Mouse (Mus musculus) gastrocnemius, postnatal 4 days (tissue): ENCODE measurements around the gene Mycbp2. TPM values are rescaled to one million over a fixed set of nuclear protein-coding genes. Genes with fewer than 3 reads are reported as not detected.
A peak's percentile ranks its signal among the peaks of the same experiment; 100 is the strongest.

Source experiments
- DNase-seq, 2 experiments: peaks; one replicate each; pipeline ENCODE4 v3.0.0; 2021 to 2022; ENCODE audit warnings: low spot score in 2 of 2, mixed read lengths in 2 of 2
- long read RNA-seq, 2 experiments: library from polyadenylated mRNA; stranded (forward); transcript quantifications; one replicate each; pipeline ENCODE4 v2.0.0; 2021
- total RNA-seq, 2 experiments: library from RNA; stranded (reverse); gene quantifications; 2 replicates each; pipeline ENCODE4 v1.2.3; 2021

Gene Mycbp2
- 10 to 100 TPM; 29.1 to 32.1 TPM for total RNA-seq
- long read RNA-seq, experiment 1, partial matches to known transcripts = 2 of 3 reads
- long read RNA-seq, experiment 1, other reads (novel, unspliced or antisense) = 1 of 3 reads
- long read RNA-seq, experiment 2, partial matches to known transcripts = 3 of 4 reads
- long read RNA-seq, experiment 2, other reads (novel, unspliced or antisense) = 1 of 4 reads

DNA sequence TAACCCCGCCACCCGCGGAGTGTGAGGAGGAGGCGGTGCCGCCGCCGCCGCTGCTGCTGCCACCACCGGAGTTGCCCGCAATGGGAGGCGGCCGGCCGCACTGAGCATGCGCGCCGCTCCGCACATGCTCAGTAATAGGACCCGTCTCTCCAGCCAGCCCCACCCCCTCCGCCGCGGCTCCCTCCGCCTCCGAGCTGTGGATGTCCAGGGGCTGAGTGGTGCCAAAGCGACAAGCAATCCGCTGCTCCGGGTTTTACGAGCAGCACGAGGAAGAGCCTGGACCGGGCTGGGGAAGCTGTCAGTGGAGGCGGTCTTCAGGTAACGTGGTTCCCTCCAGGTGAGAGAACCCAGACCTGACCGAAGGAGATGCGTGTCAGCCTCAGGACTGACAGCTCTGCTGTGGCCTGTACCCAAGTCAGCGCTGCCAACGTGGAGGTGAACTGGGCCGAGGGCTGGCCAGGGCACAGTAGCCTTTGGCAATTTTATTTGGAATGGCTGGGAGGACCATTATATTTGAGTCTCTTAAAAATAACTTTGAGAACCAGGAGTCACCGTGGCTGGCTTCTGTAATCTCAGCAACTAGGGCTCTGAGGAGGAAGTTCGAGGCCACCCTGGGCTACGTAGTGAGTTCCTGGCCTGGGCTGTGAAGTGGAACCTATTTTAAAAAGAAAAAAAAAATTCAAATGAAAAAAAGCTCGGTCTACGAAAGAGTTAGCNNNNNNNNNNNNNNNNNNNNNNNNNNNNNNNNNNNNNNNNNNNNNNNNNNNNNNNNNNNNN lies at the start of gene Mycbp2:
Gene Mycbp2, minus strand, starts transcription at position 86 of the 777 bp plus-strand sequence.
- DNase-seq = peak; percentile 97

DNA sequence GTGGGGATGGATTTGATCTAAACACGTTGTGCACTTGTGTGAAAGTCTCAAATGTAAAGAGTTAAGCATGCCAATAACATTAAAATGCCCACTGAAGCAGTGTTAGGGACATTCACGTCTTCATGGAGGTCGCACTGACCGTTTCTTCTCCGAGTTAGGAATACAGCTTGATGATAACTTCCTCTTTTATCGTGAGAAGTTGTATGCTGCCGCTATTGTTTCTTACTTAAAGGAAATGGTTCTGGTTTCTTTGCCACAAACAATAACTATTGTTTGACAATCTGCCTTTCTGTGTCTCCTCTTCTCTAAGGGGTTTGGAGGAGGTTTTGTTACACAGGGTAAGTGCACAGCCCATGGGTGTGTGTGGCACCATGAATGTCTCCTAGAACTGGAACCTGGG lies 45.8 kb upstream of the Mycbp2 start:
- DNase-seq = no peak

DNA sequence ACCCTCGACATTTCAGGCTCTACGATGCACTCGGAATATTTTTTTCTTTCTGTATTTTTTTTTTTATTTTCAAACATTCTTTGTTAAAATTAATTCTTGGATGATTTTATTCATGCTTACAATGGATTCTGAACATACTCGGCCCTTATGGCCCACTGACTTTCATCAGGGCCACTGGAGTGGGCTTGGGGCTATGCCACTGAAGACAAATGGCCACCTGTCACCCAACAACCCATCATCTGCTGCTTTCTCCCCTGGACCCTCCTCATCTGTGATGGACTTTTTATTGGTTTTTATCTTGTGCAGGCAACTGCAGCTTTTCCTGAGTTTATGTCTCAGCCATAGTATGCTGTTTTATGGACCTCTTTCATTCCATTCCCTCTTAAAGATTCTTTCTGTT lies 40.8 kb upstream of the Mycbp2 start:
- no peak for DNase-seq

DNA sequence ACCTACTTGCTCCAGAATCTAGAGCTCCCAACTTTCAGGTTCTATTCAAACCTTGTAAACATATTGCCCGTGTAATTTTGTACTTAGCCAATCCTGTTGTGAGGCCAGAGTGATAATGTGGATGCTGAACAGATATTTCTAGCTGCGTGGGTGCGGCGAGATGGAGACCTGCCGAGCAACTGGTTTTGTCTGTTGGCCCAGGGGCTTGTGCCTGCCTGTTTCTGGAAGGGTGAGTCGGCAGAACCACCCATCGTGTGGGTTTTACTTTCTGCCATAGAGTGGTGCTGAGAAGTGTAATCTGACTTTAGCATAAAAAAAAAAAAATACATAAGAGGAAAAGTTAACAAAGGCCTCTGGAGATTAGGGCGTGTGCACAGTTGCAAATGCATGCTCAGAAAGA lies 40.3 kb upstream of the Mycbp2 start:
- no peak for DNase-seq

DNA sequence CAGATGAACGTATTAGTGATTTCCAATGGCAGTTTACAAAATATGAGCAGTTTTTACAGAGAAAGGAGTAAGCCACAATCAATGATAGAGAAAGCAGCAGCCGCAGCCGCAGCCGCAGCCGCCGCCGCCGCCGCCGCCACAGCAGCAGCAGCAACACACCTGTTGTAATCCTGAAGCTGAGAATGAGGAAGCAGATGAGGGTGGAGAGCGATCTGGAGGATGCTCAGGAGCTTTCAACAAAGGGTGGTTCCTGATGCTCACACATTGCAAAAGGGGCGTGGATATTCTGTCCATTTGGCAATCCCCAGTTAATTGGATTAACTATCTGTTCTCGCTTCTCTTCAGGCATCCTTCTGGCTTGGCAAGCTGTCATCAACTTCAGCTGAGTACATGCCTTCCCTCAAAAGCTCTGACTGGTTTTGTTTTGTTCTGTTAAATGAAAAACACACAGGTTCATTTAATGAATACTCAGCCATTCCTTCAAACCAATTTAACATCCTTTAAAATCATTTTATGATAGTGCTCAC lies 38.5 kb upstream of the Mycbp2 start:
- no peak for DNase-seq

DNA sequence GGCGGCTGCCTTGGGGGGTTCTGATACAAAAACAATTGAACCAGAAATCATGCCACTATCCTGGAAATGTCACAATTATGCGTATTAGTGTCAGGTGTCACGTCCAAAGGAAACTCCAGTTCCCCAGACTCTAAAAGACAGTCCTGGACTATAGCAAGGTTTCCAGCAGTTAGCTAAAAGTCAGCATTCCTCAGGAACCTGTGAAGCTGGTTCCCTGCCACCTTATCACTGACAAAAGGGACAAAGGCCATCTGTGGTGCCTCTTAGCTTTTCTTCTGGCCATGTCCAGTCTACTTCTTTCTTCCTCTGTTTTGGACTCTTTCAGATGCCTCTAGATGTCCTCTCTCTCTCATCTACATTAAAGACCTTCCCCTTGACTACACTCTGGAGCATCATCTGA lies 32.1 kb upstream of the Mycbp2 start:
- DNase-seq = no peak

DNA sequence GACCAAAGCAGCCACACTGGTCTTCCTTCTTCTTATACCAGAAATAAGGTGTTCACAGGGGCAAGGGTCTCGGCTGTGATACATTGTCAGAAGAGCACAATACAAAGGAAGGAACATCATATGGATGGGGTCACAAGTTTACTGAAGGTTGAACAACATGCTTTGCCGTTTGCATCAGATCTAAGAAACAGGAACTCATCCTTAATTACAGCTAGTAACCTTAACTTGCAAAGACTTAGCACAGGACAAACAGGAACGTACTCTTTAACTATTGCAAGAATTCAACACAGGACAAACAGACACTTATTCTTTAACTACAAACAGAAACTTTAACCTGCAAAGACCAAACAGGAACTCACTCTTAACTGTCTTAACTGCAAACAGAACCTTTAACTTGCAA lies 30.2 kb upstream of the Mycbp2 start:
- no peak for DNase-seq

DNA sequence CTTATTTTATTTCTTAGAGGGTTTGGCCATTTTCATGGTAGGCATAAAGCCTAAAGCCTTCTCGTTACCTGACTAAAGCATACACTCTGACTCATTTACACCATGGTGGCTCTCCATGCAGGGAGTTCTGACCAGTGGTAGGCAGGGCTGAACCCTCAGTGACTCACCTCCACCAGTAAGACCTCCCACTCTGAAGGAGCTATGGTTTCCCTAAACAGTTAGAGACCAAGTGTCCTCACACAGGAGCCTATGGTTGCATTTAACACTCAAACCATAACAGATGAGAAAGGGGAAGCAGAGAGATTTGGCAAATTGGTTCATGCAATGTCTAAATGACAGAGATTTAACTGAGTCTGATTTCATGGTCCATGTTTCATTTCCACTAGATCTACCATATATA lies 28.9 kb upstream of the Mycbp2 start:
- no peak for DNase-seq

DNA sequence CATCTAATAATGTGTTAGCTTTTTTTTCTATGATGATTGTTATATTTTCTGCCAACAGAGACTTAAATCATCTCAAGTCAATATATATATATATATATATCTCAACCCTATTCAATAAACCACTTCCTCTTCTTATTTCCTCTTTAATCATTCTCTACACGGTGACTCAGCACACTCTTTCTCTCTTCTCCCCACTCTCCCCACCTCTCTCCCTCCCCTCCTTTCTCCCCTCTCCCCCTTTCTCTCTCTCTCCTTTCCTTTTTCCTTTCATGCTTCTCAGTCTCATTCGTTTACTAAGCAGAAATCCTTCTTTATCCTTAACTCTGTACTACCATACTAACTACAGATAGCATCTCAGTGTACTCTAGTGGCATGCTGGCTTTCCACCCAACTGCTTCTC lies 16.6 kb upstream of the Mycbp2 start:
- no peak for DNase-seq

DNA sequence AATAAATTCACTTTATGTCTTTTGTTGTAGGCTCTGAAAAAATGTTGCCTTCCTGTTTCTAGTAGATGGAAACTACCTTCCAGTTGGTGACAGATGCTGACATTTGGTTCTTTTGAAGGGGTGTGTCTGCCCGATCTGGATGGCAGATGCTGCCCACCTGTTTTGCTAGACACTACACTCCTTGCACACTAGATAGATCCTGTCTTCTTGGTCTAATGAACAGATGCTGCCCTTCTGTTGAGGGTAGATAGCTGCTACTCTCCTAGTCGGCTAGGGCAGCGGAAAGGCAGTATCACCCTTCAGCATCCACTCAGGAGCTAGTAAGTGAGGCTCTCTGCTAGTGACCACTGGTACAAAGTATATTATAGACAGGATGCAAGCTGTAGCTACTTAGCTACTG lies 9.5 kb upstream of the Mycbp2 start:
- no peak for DNase-seq

DNA sequence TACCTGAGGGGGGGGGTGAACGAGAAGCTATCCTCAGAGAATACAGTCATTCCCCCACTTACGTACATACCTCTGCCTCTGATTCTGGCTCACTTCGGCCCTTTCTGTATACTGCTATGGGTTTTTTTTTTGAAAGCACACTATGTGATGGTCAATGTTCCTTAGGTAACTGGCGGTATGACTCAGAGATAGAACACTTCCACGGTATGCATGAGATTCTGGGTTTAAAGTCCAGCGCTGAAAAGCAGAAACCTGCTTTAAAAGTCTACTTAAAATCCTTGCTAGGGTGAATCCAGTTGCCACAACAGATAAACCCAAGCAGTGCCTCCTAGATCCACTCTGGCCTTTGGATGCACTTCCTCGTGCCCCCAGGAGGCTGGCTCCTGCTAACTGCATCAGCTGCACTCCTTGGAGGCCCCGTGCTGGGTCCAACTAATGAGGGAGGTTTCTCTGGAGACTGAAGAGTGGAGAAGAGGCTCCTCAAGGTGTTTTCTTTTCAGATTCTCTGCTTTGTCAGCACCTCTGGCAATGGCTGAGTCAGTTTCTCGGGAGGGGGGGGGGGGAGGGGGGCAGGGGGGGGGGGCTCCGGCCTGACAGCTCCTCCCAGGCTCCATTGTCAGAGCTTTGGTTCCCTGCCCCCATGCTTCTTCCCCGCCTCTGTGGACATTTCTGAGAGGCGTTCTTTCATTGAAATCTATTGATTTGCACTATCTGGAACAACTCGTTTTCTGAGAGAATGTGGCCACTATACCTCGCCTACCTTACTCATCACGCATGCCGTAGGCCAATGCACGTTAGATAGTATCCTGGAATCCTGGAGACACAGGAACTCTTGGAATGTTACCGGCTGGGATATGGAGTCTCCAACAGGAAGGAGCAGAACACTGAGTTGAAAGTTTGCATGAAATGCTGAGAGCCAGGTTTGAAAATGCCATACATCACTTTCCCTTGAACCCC lies 8.1 kb upstream of the Mycbp2 start:
- DNase-seq = no peak

DNA sequence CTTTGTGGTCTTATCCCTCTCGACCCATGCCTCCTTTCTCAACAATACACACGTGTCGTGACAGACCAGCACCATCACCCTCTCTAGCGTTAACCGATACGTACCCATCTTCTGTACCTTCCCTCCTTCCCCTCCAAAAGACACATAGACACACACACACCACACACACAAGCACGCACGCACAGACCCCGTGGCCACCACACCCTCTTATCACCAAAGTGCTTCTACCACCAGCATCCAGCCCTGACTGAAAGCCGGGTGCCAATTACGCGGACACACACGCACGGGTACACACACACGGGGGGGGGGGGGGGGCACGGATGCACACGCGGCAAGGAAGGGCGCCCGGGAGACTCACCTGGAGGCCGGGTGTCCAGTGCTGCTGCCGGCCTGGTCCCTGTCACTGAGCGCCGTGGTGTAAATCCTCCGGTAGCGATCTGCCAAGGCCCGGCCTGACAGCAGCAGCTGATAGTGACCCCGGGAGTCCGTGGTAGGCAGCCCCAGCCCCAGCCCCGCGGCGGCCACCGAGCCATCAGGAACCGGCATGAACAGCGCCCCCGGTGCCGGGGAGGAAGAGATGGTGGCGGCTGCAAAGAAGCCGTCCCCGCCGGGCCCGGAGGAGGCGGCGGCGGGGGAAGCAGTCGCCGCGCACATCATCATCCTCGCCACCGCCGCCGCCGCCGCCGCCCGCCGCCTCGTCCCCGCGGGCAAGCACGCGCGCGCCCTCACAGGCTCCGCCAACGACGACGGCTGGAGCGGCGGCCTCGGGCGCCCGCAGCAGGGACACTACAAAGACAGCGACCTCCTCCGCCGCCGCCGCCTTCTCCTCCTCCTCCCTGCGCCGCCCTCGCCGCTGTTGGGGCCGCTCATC lies 521 bp downstream of the Mycbp2 start:
- peak; percentile 53 to 70 for DNase-seq

DNA sequence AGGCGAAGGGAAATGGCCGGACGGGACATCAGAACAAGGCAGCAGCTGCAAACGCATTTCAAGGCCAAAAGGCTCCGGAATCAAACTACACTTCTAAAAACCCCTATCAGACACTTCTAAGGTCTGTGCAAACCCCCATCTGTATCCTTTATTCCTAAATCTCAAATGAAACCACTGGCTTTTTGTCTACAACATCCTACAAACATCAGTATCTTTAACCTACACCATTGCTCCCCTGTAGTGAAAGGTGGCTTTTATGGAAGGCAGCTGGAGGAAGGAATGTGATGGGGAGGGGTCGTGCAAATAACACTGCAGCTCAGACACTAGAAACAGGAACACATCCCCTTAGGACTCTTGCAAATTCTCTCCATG lies 1.1 kb downstream of the Mycbp2 start:
- DNase-seq = no peak

DNA sequence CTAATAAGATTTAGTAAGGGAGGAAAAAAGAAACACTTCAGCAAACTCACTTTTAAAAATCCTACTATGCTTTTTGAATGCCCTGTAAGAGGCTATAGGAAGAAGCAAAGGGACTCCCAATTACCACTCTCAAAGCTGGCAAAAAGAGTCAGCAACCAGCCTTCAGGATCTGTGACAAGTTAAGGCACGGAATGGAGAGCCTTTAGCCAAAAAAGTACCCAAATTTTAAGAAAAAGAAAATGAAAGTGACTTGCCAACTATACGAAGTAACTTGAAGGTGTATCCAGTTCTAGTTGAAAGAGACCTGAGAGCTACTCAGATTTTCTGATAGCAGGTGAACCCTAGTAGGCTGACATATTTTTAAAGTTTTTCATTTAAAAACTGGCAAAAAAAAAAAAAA lies 1.6 kb downstream of the Mycbp2 start:
- DNase-seq = no peak

DNA sequence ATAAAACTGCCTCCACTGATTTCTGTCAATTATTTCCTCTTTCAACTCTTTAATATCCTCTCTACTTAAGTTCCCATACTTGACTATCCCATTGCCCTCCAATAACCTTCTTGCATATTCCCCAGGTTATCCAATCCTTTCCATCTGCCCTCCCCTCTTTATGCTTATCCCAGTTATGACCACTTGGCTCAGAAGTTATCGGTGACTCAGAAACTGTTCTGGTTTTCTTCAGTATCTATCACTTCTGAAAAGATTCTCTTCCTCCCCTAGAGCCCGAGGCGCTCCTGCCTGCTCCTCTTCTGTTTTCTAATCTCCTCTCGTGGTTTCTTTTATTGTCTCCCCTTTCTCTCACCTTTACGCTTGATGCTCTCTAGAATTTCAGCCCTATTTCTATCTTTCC lies 2.8 kb downstream of the Mycbp2 start:
- no peak for DNase-seq

DNA sequence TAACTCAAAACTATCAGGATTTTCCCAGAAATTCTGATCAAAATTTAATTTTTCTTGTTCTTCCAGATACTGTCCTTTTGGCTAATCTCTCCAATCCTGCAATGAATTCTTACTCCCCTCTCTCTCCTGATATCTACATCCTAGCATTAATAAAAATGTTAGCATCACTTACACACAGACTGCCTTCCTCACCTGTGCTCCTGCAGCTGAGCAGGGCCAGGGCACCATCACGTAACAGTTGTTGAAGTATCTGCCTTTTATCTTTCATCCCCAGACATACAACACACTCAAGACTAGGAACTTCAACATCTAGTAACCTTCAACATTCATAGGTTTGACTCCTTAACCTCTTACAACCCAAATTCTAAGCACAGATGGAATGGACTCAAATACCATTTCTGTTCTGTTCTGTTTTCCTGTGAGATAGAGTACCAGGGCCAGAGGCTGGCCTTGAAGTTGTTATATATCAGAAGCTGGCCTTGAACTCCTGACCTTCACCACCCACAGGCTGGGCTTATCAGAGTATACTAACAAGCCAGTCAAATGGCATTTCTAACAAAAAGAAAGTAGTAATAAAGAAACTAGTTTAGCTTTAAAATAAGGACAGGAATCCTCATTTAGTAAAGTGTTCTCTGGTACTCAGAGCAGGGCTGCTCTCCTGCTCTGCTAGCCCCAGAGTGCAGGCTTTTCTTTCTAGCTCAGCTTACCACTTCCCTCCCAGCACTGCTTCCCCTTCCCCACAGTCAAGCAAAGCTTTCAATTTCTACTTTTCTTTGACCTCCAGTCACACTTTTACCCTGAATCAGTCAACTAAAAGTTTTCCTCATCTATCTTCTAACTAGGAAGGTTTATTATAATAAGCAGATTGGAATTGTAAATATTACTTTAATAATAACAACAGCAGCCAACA lies 5.0 kb downstream of the Mycbp2 start:
- no peak for DNase-seq

DNA sequence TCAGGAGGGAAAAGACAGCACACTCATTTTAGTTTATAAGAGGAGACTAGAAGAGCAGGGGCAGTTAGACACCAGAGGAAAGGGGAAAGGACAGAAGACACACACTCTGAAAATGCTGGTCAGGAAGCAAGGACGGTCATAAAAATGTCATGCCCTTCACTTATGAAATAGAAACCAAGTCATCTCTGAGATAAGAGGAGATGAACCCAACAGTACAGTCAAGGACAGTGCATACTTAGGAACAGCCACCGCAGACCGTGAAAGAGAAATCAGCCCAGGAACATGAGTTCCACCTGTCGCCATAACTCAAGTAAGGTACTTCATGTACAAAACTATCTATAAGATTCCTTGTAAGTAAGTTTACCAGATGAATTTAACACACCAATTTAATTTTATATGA lies 33.7 kb downstream of the Mycbp2 start:
- no peak for DNase-seq

DNA sequence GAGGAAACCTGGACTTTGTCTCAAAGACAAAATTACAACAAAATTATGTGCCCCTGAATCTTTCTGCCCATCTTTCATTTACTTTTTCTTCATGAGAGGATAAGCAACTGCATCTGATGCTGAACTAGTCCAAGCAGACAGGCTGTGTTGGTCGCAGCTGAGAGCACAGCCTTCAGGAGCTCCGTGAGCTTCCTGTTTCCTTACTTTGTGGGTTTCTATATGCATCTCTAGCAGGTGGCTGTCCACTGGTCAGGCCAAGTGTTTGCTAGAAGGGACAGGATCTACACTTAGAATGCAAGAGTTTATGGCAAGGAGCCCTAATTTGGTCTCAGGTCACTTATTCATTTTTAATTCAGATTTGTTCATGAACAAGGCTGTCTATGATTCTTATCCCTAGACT lies 50.4 kb downstream of the Mycbp2 start:
- no peak for DNase-seq

DNA sequence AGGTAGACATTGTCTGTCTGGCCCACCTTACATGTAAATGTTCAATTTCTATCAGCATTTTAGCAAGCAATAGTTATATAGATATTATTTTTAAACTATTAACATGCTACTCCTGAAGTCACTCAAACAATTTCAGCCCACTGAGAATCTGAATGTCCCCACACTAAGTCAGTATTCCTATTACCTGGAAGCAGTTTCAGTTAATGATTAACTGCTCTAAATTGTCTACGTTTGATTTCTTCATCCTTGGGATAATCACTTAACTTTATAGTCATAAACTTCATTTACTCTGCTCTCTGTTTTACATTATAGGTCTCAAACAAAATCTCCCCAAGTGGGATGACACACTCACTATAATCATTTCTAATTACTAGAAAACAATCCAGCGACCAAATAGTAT lies 60.0 kb downstream of the Mycbp2 start:
- no peak for DNase-seq

DNA sequence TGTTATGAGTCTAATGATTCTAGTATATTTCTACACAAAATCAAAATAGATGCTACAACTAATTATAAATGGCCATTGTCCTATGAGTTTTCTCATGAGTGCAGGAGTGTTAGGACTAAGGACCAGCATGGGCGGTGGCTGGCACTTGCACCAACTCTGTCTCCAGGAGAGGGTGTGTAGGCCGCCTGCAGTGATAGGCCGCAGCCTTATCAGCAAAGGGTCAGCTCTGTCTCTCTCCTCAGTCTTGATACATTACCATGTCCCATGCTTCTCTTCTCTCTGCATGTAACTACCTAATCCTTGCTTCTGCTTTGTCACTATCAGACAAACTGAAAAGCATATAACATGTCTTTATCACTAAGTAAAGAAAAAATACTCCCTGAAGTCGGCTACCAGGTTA lies 69.9 kb downstream of the Mycbp2 start:
- no peak for DNase-seq
